Mouse (Mus musculus): ENCODE data around the gene Tnfrsf23. TPM values are rescaled to one million over a fixed set of nuclear protein-coding genes. Genes with fewer than 3 reads are reported as not detected.

The Tnfrsf23 gene
- polyA plus RNA-seq, 1 experiment from 2014 or later = 2.2 TPM

GRCm38 (mm10) chr7:143625151-143625550, 60.5 kb downstream of the Tnfrsf23 start:
- Histone ChIP-seq H3K36me3 (ENCODE audit: insufficient read depth, low read length) (no peaks in the 10 kb centered on the region), H3K4me2 (ENCODE audit: low read length) (no peak overlapping the region), H3K4me3 (replicated peaks; ENCODE audit: low read depth, low read length) (no peak overlapping the region), H3K27ac (no peak overlapping the region), H3K27me3 (ENCODE audit: insufficient read depth, low read length) (no peaks in the 10 kb centered on the region), H3K4me1 (replicated peaks; ENCODE audit: insufficient read depth, low read length) (no peaks in the 10 kb centered on the region), H3K9me3 (replicated peaks; ENCODE audit: low read length) (no peaks in the 10 kb centered on the region), H3K9ac (ENCODE audit: low read depth, low read length) (no peak overlapping the region)
- WGBS = 60% methylated on average over 5 of the region's 5 CpGs
- no peak for DNase-seq (ENCODE audit: low spot score)
- no peak for TF ChIP-seq CTCF (IDR thresholded peaks at IDR 0.05; ENCODE audit: low read depth)
- no peak for ATAC-seq (replicated peaks; ENCODE audit: low FRiP score, low read depth)

- no peak overlapping the region for H3K4me3 ChIP-seq (replicated peaks; ENCODE audit: low read depth, low read length)
- no peaks in the 10 kb centered on the region for H3K27me3 ChIP-seq (ENCODE audit: insufficient read depth, low read length)
- H3K36me3 ChIP-seq (ENCODE audit: insufficient read depth, low read length) = no peaks in the 10 kb centered on the region
- H3K4me1 ChIP-seq (replicated peaks; ENCODE audit: insufficient read depth, low read length) = no peaks in the 10 kb centered on the region
- no peak for TF ChIP-seq CTCF (IDR thresholded peaks at IDR 0.05; ENCODE audit: low read depth)
- H3K9ac ChIP-seq (ENCODE audit: low read depth, low read length) = no peak overlapping the region
- H3K9me3 ChIP-seq (replicated peaks; ENCODE audit: low read length) = no peaks in the 10 kb centered on the region
- DNase-seq (ENCODE audit: low spot score) (no peak), ATAC-seq (replicated peaks; ENCODE audit: low FRiP score, low read depth) (no peak)
- no peak overlapping the region for H3K4me2 ChIP-seq (ENCODE audit: low read length)
- WGBS = 79% methylated on average over 3 of the region's 3 CpGs
- no peak overlapping the region for H3K27ac ChIP-seq
These were observed 61.1 kb downstream of the Tnfrsf23 start for GRCm38 (mm10) chr7:143624561-143624960.

- H3K9me3 ChIP-seq (replicated peaks; ENCODE audit: low read length) = no peaks in the 10 kb centered on the region
- no peak for ATAC-seq (replicated peaks; ENCODE audit: low FRiP score, low read depth)
- no peak overlapping the region for H3K9ac ChIP-seq (ENCODE audit: low read depth, low read length)
- H3K27me3 ChIP-seq (ENCODE audit: insufficient read depth, low read length) = no peaks in the 10 kb centered on the region
- no peak overlapping the region for H3K27ac ChIP-seq
- no peaks in the 10 kb centered on the region for H3K36me3 ChIP-seq (ENCODE audit: insufficient read depth, low read length)
- 50% methylated on average over 1 of the region's 1 CpGs for WGBS
- DNase-seq (ENCODE audit: low spot score) = no peak
- H3K4me1 ChIP-seq (replicated peaks; ENCODE audit: insufficient read depth, low read length) = no peaks in the 10 kb centered on the region
- H3K4me3 ChIP-seq (replicated peaks; ENCODE audit: low read depth, low read length) = no peak overlapping the region
- no peak for TF ChIP-seq CTCF (IDR thresholded peaks at IDR 0.05; ENCODE audit: low read depth)
- H3K4me2 ChIP-seq (ENCODE audit: low read length) = no peak overlapping the region
These were observed 64.7 kb downstream of the Tnfrsf23 start for GRCm38 (mm10) chr7:143620951-143621350.

Other genes with a start within 250 kb of the Tnfrsf23 start
- gene Cdkn1c, start 224.8 kb downstream of the Tnfrsf23 start, polyA plus RNA-seq (2015; fragmentation: Nextera tagmentation; extraction: Ambion mirVana) = 498 and 594 TPM in 2 replicates
- gene Slc22a18, start 212.1 kb downstream of the Tnfrsf23 start, polyA plus RNA-seq (2015; fragmentation: Nextera tagmentation; extraction: Ambion mirVana) = 22.1 and 22.7 TPM in 2 replicates
- gene Phlda2, start 182.7 kb downstream of the Tnfrsf23 start, polyA plus RNA-seq (2015; fragmentation: Nextera tagmentation; extraction: Ambion mirVana) = 23.8 and 23.9 TPM in 2 replicates
- 156 and 178 TPM in 2 replicates for gene Nap1l4, start 136.8 kb downstream of the Tnfrsf23 start, polyA plus RNA-seq (2015; fragmentation: Nextera tagmentation; extraction: Ambion mirVana)
- 34.7 and 42.2 TPM in 2 replicates for gene Cars, start 85.8 kb downstream of the Tnfrsf23 start, polyA plus RNA-seq (2015; fragmentation: Nextera tagmentation; extraction: Ambion mirVana)
- gene Tnfrsf26, start 57.1 kb downstream of the Tnfrsf23 start, polyA plus RNA-seq (2015; fragmentation: Nextera tagmentation; extraction: Ambion mirVana) = 1.1 and 1.2 TPM in 2 replicates
- 9.6 and 11.1 TPM in 2 replicates for gene Tnfrsf22, start 36.2 kb downstream of the Tnfrsf23 start, polyA plus RNA-seq (2015; fragmentation: Nextera tagmentation; extraction: Ambion mirVana)
- 29.0 and 30.4 TPM in 2 replicates for gene Osbpl5, start 71.1 kb upstream of the Tnfrsf23 start, polyA plus RNA-seq (2015; fragmentation: Nextera tagmentation; extraction: Ambion mirVana)
- not detected in 2 replicates for gene Mrgprg, start 81.1 kb upstream of the Tnfrsf23 start, polyA plus RNA-seq (2015; fragmentation: Nextera tagmentation; extraction: Ambion mirVana)
- gene Mrgpre, start 98.6 kb upstream of the Tnfrsf23 start, polyA plus RNA-seq (2015; fragmentation: Nextera tagmentation; extraction: Ambion mirVana) = 1.2 TPM in 2 replicates
- gene Nadsyn1, start 137.0 kb upstream of the Tnfrsf23 start, polyA plus RNA-seq (2015; fragmentation: Nextera tagmentation; extraction: Ambion mirVana) = 9.4 and 11.1 TPM in 2 replicates
- gene Dhcr7, start 137.3 kb upstream of the Tnfrsf23 start, polyA plus RNA-seq (2015; fragmentation: Nextera tagmentation; extraction: Ambion mirVana) = 28.8 and 30.4 TPM in 2 replicates
- gene Gm498, start 181.0 kb upstream of the Tnfrsf23 start, polyA plus RNA-seq (2015; fragmentation: Nextera tagmentation; extraction: Ambion mirVana) = not detected in 2 replicates

Measured in kidney, postnatal 0 days (tissue).